Mouse (Mus musculus) neural tube, postnatal 0 days (tissue): ENCODE results near the gene 4930556J24Rik. TPM values are rescaled to one million over a fixed set of nuclear protein-coding genes. Genes with fewer than 3 reads are reported as not detected.

ENCODE experiments used
- polyA plus RNA-seq: library from polyadenylated mRNA; unstranded; fragments of >200 nt; fragmentation: Nextera tagmentation; extraction: Ambion mirVana; gene quantifications from 2 replicates; pipeline ENCODE4 v1.2.1, GENCODE M21; 2015

The 4930556J24Rik gene
- polyA plus RNA-seq = not detected in 2 replicates

DNA sequence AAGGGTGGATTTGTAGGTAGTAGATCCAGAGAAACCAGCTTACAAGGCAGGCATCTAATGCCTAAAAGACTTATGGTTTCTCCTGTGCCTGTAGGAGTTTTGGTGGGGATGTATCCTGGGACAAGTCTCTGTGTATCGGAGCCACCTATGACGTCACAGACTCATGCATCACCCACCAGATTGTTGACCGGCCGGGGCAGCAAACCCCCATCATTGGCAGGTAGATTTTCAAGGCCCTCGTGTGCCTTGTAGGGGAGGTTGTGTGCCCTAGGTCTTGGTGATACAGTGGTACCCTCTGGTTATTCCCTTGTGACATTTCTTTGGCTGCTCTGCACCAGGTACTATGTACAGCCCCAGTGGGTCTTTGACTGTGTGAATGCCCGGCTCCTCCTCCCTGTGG is at the start of gene 4930556J24Rik:
TSS of gene 4930556J24Rik (minus strand) at position 101 of the 400 bp plus-strand sequence.

DNA sequence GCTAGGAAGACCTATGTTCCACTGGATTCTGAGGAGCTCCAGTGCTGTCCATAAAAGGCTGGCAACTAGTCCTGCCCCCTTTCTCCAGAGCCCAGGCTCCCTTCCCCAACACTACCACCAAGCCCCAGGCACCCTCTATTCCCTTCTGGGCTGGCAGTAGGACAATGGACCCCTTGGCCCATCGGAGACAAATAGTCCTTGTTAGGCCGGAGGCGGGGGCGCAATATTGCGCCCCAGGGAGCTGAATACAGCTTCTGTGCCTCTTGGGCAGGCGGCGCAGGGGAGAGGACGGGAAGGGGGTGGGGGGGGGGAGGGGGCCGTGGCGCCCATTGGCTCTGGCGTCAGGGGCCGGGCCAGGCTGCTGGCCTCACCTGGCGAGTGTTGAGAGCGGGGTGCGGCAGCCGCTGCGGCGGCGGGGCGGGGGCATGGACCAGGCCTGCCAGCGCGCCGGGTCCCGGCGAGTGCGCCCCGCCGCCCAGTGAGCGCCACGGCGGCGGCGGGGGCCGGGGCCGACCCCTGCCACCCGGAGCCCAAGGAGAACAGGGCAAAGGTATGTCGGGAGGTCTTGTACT is 6.8 kb upstream of the 4930556J24Rik start, which contains the start of gene Gal3st1:
TSS of gene Gal3st1 (plus strand) at position 346 of the 572 bp plus-strand sequence.

DNA sequence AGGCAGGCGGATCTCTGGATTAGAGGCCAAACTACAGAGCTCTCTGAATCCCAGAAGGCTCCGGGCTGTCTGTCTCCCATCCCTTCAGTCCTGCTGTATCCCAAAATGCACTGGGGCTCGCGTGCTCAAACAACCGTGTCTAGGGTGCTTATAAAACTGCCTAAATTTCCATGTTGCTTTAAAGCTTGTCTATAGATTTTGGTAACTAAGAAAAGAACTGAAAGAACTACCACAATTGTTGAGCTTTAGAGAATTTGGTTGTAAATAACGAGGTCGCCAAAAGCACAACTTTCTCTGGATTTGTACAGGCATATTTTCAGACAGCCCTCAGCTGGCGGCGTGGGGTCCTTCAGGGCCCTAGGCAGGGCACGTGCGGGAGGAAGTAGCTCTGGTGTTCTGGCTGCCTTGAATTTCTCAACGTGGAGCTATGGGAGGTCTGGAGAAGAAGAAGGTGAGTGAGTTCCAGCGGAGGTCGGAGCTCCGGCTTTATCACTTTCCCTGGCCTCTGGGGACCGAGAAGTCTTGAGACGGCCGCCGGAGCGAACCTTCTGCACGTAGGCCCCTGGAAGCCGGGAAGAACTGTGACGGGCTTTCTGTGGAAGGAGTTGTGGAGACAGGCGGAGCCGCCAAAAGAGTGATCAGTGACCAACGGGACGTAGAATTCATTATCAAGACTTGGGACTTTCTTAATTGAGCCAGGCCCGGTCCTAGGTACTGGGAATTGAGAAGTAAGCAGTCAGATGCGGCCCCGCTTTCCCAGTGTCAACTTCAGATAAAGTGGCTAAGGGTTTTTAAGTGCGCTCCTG is 12.8 kb downstream of the 4930556J24Rik start, which contains the start of gene Pes1:
TSS of gene Pes1 (plus strand) at position 366 of the 806 bp plus-strand sequence.

DNA sequence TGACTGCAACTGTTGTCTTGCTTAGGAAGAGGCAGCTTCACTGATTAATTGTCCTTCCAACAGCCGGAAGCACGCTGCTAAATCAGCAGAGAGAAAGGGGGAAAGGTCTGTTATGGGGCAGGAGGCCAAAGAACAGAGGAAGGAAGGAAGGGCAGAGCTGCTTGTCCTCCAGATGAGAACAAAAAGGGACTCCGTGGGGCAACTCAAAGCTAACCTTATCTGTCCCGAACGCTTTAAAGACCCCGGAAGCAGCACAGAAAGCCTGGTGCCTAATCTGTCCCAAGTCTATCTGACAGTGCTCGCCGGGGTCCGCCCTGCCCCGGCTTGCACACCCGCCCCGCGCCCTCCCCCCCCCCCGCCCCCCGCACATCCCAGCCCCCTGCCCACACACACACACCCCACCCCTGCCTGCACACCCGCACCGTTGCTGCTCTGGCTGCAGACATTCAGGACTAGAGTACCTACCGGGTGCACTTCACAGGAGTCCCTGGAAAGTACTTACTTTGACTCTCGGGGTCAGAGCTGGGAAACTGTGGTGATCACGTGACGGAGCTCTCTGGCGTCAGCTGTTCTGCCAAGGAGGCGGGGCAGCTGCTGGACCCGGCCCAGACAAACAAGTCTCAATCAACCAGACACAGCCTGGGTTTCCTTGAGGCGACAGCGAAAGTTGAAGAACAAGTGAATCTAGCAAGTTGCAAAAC is 44.9 kb downstream of the 4930556J24Rik start, which contains the start of gene Tcn2:
TSS of gene Tcn2 (minus strand) at position 649 of the 701 bp plus-strand sequence.

DNA sequence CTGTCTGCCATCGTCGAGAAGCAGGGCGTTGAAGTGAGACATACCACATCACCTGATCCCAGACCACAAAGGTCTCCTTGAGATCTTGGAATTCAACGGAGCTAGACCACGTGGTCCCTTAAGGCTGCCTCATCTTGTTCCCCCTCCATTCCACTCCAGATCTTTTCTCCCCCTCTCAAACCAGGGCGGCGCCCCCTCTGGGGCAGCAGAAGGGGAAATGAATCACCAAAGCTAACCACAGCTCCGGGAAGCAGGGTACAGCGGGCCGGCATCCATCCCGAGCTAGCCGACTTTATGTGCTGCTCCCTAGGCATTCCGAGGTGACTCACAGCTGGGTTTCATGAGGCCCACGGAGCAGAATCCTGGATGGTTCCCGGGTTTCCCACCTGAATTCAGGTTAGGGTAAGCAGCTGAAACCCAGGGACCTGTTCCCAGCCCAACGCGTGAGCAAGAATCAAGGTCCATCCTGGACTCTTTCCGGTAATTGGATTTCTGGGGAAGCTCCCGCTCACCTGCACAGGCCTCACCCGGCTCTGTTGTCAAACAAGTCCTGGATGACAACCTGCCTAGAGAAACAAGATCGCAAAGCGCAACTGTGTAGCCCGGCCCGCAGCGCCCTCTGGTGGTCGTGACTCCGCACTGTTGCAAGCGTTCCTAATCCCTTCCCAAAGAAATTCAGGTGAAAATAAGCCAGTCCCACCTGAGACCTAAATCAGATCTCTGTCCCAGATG is 62.3 kb downstream of the 4930556J24Rik start, which contains the start of gene Slc35e4:
TSS of gene Slc35e4 (minus strand) at position 556 of the 732 bp plus-strand sequence.

DNA sequence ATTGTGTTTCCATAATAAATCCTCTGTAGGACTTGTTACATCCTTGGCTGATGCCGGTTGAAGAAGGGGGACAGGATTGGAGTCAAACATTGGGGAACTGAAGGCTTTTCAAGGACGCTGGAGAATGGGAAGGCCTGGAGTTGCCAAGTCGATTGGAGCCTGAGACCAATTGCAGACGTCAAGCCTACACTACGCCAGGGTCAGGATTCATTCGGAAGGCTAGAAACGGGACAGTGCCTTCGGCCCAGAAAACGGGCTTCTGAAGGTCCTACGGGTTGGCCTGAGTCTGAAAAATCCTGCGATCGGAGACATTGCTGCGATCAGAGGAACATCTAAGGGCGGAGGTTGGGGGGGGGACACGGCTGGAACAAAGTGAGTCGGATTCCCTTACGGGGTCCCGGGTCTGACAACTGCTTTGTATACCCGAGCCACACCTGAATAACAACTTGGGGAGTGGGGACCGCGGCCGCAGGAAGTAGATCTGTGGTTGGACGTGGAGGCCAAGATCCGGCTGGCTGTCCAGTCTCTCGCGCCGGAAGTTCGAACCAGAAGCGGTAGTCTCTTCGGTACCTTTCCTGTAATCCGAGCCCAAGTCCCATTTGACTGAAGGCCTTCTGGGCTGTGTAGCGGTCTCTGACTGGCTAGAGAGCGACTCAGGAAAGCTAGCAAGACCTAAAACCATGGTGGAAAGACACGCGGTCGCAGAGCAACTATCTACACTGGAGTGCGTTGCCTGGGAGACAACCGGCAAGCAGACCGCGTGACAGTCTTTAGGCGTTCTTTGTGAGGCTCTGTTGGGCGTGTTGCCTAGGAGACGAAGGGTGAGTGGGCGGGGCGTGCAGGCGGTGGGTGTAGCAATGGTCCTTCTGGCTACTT is 81.9 kb downstream of the 4930556J24Rik start, which contains the start of the genes 4921536K21Rik and Dusp18:
TSS of gene 4921536K21Rik (minus strand) at position 693 of the 876 bp plus-strand sequence.
TSS of gene Dusp18 (plus strand) at position 835 of the 876 bp plus-strand sequence.

Other genes starting within 250 kb of the 4930556J24Rik start
- 46.3 and 49.2 TPM in 2 replicates for gene Osbp2, start 112.9 kb downstream of the 4930556J24Rik start, polyA plus RNA-seq
- gene 4921536K21Rik, start 81.7 kb downstream of the 4930556J24Rik start, polyA plus RNA-seq = 0.17 and 0.31 TPM in 2 replicates
- 12.6 and 16.7 TPM in 2 replicates for gene Dusp18, start 81.5 kb downstream of the 4930556J24Rik start, polyA plus RNA-seq
- 22.7 and 23.9 TPM in 2 replicates for gene Slc35e4, start 62.1 kb downstream of the 4930556J24Rik start, polyA plus RNA-seq
- gene Tcn2, start 44.6 kb downstream of the 4930556J24Rik start, polyA plus RNA-seq = 32.7 and 35.5 TPM in 2 replicates
- 42.2 and 42.3 TPM in 2 replicates for gene Pes1, start 12.8 kb downstream of the 4930556J24Rik start, polyA plus RNA-seq
- gene Gal3st1, start 6.9 kb upstream of the 4930556J24Rik start, polyA plus RNA-seq = 34.9 and 35.3 TPM in 2 replicates
- gene Sec14l4, start 54.7 kb upstream of the 4930556J24Rik start, polyA plus RNA-seq = 0.13 TPM in 1 of 2 replicates, not detected in the other
- gene Sec14l3, start 88.1 kb upstream of the 4930556J24Rik start, polyA plus RNA-seq = 0.94 and 1.1 TPM in 2 replicates
- 21.1 and 22.3 TPM in 2 replicates for gene Mtfp1, start 118.7 kb upstream of the 4930556J24Rik start, polyA plus RNA-seq
- 10.2 and 10.6 TPM in 2 replicates for gene Sec14l2, start 146.6 kb upstream of the 4930556J24Rik start, polyA plus RNA-seq
- gene Rnf215, start 158.4 kb upstream of the 4930556J24Rik start, polyA plus RNA-seq = 57.3 and 62.2 TPM in 2 replicates
- gene Ccdc157, start 183.5 kb upstream of the 4930556J24Rik start, polyA plus RNA-seq = 7.8 and 9.1 TPM in 2 replicates
- 28.6 and 31.5 TPM in 2 replicates for gene Sf3a1, start 183.6 kb upstream of the 4930556J24Rik start, polyA plus RNA-seq
- gene Tbc1d10a, start 210.0 kb upstream of the 4930556J24Rik start, polyA plus RNA-seq = 38.6 and 41.8 TPM in 2 replicates
- gene Castor1, start 241.4 kb upstream of the 4930556J24Rik start, polyA plus RNA-seq = 18.2 and 20.5 TPM in 2 replicates